Mouse (Mus musculus) forebrain, embryonic 14.5 days (tissue): ENCODE data around the gene Dglucy. TPM values are rescaled to one million over a fixed set of nuclear protein-coding genes. Genes with fewer than 3 reads are reported as not detected.
A peak's percentile ranks its signal among the peaks of the same experiment; 100 is the strongest.

Experiments
- ATAC-seq: fragments of 200-750 bp; cut with Nextera tagmentation; 2 replicates; pipeline ENCODE4 v1.8.0; 2017; ENCODE audit warnings: mild to moderate bottlenecking, moderate library complexity
- DNase-seq: peaks from one replicate; pipeline ENCODE4 v3.0.0-alpha.2; 2015; ENCODE audit warnings: low spot score
- H3K27ac ChIP-seq: fragments of 300-500 bp; sonication (generic); 2 replicates; pipeline ENCODE4 v1.5.1; 2014; ENCODE audit warnings: low read depth, mild to moderate bottlenecking, control low read depth, low read length, moderate library complexity
- H3K27me3 ChIP-seq: fragments of 300-500 bp; sonication (generic); replicated peaks from 2 replicates; pipeline ENCODE4 v1.6.1; 2014; ENCODE audit warnings: low read length, control low read depth, mixed read lengths; ENCODE audit not compliant: control insufficient read depth, insufficient read depth
- H3K36me3 ChIP-seq: fragments of 300-500 bp; sonication (generic); 2 replicates; pipeline ENCODE4 v1.6.1; 2014; ENCODE audit warnings: low read length, control low read depth; ENCODE audit not compliant: control insufficient read depth, insufficient read depth
- H3K4me1 ChIP-seq: fragments of 300-500 bp; sonication (generic); 2 replicates; pipeline ENCODE4 v1.6.1; 2014; ENCODE audit warnings: antibody characterized with exemption, low read length, control low read depth; ENCODE audit not compliant: control insufficient read depth, insufficient read depth
- H3K4me2 ChIP-seq: fragments of 300-500 bp; sonication (generic); 2 replicates; pipeline ENCODE4 v1.6.1; 2014; ENCODE audit warnings: mild to moderate bottlenecking, control low read depth, low read length
- H3K4me3 ChIP-seq: fragments of 300-500 bp; sonication (generic); 2 replicates; pipeline ENCODE4 v1.5.1; 2014; ENCODE audit warnings: low read depth, low read length, control low read depth
- H3K9ac ChIP-seq: fragments of 300-500 bp; sonication (generic); 2 replicates; pipeline ENCODE4 v1.6.1; 2014; ENCODE audit warnings: mild to moderate bottlenecking, low read length, control low read depth, moderate library complexity
- H3K9me3 ChIP-seq: fragments of 300-500 bp; sonication (generic); replicated peaks from 2 replicates; pipeline ENCODE4 v1.6.1; 2016; ENCODE audit warnings: low read length, control low read depth, mixed read lengths; ENCODE audit not compliant: control insufficient read depth
- WGBS: fragments of 180-500 bp; shearing (Covaris S2); extraction: QIAGEN DNeasy Blood & Tissue Kit; methylation state at CpG from one replicate; pipeline ENCODE4 v1.1.7; 2014; 5-methylcytosine and 5-hydroxymethylcytosine counted together
- polyA plus RNA-seq: library from polyadenylated mRNA; unstranded; fragments of >200 nt; fragmentation: Nextera tagmentation; extraction: Ambion mirVana; gene quantifications from 2 replicates; pipeline ENCODE4 v1.2.1, GENCODE M21; 2014

Gene Dglucy
- polyA plus RNA-seq, 1 experiment from 2014 or later: 2.7 TPM

GRCm38 (mm10) chr12:100753716-100754115 lies 25.1 kb upstream of the Dglucy start:
- H3K27me3 ChIP-seq: no peaks in the 10 kb centered on the region
- no peaks in the 10 kb centered on the region for H3K9me3 ChIP-seq
- WGBS: 50% methylated on average over 1 of the region's 1 CpGs

DNA sequence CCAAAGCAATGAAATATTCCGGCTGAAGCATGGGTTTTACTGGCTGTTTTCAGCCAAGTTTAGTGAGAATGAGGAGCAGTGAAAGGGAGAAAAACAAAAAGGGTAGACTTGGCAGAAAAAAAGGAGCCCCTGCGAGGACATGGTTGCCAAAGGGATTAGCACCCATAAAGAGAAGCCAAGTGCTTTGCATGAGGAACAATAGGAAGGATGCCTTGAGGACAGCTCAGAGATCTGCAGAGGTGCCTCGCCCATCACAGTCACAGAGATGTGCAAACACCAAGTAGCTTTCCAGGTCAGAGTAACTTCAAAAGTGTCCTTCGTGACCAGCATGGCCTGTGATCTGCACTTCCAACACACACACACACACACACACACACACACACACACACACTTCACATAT lies 21.4 kb upstream of the Dglucy start:
- H3K36me3 ChIP-seq: no peaks in the 10 kb centered on the region
- H3K4me1 ChIP-seq: no peaks in the 10 kb centered on the region
- no peak overlapping the region for H3K9ac ChIP-seq
- no peaks in the 10 kb centered on the region for H3K27me3 ChIP-seq
- no peak overlapping the region for H3K4me3 ChIP-seq
- no peak overlapping the region for H3K4me2 ChIP-seq
- ATAC-seq (no peak), DNase-seq (peak; percentile 37)
- no peaks in the 10 kb centered on the region for H3K9me3 ChIP-seq
- WGBS: 28% methylated on average over 4 of the region's 4 CpGs
- no peak overlapping the region for H3K27ac ChIP-seq

More at GRCm38 (mm10) chr12:100753716-100754115, 25.1 kb upstream of the Dglucy start:
- Histone ChIP-seq H3K4me3 (no peak overlapping the region), H3K4me2 (no peak overlapping the region), H3K9ac (no peak overlapping the region), H3K4me1 (no peaks in the 10 kb centered on the region), H3K36me3 (no peaks in the 10 kb centered on the region), H3K27ac (no peak overlapping the region)
- DNase-seq: no peak
- no peak for ATAC-seq

- H3K9ac ChIP-seq: no peak overlapping the region
- H3K36me3 ChIP-seq: no peaks in the 10 kb centered on the region
- no peaks in the 10 kb centered on the region for H3K4me1 ChIP-seq
- DNase-seq (peak; percentile 54), ATAC-seq (peak; percentile 70)
- H3K27ac ChIP-seq: peak overlapping the region; percentile 73; the same call in 1 of the 2 replicates
- 48% methylated on average over 11 of the region's 11 CpGs for WGBS
- no peaks in the 10 kb centered on the region for H3K9me3 ChIP-seq
- no peak overlapping the region for H3K4me2 ChIP-seq
- H3K4me3 ChIP-seq: no peak overlapping the region
- no peaks in the 10 kb centered on the region for H3K27me3 ChIP-seq
These were observed 16.0 kb upstream of the Dglucy start for GRCm38 (mm10) chr12:100762663-100763425.

DNA sequence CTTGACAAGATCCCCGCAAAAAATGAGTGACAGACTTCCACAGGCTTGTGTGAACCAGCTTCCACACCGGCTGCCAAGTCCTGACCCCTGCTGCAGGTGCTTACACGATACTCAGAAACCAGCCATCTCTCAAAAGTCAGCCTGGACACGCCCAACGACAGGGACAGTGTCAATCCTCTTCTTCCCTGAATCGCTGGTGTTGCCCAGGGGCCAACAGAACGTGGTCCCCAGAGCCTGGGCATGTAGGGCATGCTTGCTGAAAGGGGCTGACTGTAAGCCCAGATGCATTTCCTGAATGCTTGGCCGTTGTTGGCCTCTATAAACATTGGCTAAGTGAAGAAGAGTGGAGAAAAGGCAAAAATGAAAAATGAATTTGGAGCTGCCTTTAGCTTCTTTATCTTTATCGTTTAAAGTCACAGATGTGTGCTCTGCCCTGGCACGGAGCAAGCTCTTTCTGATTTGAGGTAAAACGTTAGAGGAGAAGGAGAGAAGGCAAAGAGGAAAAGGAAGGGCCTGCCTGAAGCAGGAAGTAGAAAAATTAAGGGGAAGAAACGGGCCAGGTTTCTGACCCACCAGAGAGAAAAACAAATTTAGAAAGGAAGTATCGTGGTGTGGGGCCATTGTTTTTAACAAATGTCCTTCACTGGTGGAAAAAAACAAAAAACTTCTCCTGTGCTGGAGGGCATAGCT lies 14.4 kb upstream of the Dglucy start:
- H3K27me3 ChIP-seq: no peaks in the 10 kb centered on the region
- H3K4me3 ChIP-seq: no peak overlapping the region
- WGBS: 77% methylated on average over 13 of the region's 13 CpGs
- no peaks in the 10 kb centered on the region for H3K4me1 ChIP-seq
- peak overlapping the region; percentile 14; the same call in 1 of the 2 replicates for H3K27ac ChIP-seq
- DNase-seq: no peak
- no peaks in the 10 kb centered on the region for H3K9me3 ChIP-seq
- no peak for ATAC-seq
- no peaks in the 10 kb centered on the region for H3K36me3 ChIP-seq
- no peak overlapping the region for H3K4me2 ChIP-seq
- no peak overlapping the region for H3K9ac ChIP-seq

DNA sequence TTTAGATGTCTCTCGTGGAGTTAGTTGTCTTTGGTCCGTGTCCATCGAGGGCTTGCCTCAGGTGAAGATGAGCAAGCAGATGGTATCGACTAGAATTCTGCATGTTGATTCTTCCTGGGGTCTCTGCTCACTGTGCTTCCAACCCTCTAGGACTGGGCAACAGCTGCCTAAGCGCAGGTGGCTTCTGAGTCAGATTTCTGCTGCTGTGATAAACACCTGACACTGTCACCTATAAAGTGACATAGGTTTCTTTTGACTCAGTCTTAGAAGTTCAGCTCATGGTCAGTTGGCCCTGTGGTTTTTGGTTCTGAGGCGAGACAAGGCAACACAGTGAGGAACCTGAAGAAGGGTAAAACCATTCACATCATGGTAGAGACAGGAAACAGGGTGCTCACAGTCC lies 9.0 kb upstream of the Dglucy start:
- DNase-seq: no peak
- Histone ChIP-seq H3K27me3 (no peaks in the 10 kb centered on the region), H3K9me3 (no peaks in the 10 kb centered on the region), H3K36me3 (no peaks in the 10 kb centered on the region), H3K27ac (no peak overlapping the region), H3K4me3 (no peak overlapping the region), H3K4me1 (peaks cover 4% of the 10 kb centered on the region; the same call in 1 of the 2 replicates), H3K4me2 (no peak overlapping the region), H3K9ac (no peak overlapping the region)
- WGBS: 95% methylated on average over 6 of the region's 6 CpGs
- no peak for ATAC-seq

DNA sequence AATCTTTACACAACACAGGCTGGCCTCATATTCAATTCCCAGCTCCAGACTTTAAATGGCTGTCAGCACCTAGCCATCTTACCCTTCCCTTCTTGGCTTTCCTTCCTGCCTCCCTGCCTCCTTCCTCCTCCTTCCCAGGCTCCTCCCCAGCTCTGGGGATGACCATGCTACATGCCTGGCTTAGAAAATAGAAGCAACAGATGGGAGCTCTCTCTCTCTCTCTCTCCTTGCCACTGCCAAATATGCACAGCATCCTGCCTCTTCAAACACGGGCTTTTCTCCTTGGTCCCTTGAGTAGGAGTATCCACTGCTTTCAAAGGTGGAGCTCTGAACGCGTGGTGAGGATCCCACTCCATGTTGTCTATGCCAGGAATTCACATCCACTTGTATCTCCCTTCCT lies 8.1 kb upstream of the Dglucy start:
- no peak overlapping the region for H3K27ac ChIP-seq
- H3K4me1 ChIP-seq: peaks cover 4% of the 10 kb centered on the region; the same call in 1 of the 2 replicates
- H3K36me3 ChIP-seq: no peaks in the 10 kb centered on the region
- DNase-seq (no peak), ATAC-seq (no peak)
- H3K9me3 ChIP-seq: no peaks in the 10 kb centered on the region
- H3K4me2 ChIP-seq: no peak overlapping the region
- H3K27me3 ChIP-seq: no peaks in the 10 kb centered on the region
- WGBS: 87% methylated on average over 3 of the region's 3 CpGs
- no peak overlapping the region for H3K4me3 ChIP-seq
- no peak overlapping the region for H3K9ac ChIP-seq

DNA sequence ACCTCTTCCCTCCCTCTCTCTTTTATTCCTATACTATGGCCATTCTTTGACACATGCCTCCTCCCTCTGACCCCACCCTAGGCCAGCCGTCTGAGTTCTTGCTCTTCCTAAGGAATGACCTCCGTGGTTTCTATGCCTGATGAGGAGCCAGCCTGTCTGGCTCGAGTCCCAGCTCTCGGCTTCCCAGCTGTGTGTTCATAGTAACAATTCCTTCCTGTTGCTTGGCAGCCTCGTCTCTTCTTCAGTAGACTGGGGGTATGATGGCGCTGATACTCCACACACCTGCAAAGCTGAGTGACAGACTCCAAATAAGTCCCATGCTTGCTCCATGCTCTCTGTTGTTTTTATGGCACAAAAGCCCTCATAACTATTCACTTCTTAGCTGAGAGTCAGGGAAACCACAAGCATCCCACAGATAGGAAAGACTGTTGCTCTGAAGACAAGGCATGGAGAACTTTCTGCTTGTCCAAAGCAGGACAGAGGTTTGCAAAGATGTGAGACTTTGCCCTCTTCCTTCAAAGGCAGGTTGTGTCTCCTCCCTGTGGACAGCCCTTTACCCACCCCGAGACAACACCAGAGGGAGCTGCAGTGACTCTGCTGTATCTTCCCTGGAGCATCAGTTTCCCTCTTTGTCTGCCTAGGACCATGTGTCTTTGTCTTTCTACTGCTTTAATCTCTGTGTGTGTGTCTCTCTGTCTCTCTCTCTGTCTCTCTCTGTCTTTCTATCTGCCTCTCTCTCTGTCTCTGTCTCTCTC lies 6.5 kb upstream of the Dglucy start:
- Histone ChIP-seq H3K4me2 (no peak overlapping the region), H3K27ac (no peak overlapping the region; the same call in 1 of the 2 replicates), H3K4me1 (peaks cover 4% of the 10 kb centered on the region; the same call in 1 of the 2 replicates), H3K4me3 (no peak overlapping the region), H3K36me3 (no peaks in the 10 kb centered on the region), H3K9ac (no peak overlapping the region), H3K27me3 (no peaks in the 10 kb centered on the region), H3K9me3 (no peaks in the 10 kb centered on the region)
- WGBS: 41% methylated on average over 7 of the region's 7 CpGs
- ATAC-seq: peak; percentile 62
- peak; percentile 65 for DNase-seq

DNA sequence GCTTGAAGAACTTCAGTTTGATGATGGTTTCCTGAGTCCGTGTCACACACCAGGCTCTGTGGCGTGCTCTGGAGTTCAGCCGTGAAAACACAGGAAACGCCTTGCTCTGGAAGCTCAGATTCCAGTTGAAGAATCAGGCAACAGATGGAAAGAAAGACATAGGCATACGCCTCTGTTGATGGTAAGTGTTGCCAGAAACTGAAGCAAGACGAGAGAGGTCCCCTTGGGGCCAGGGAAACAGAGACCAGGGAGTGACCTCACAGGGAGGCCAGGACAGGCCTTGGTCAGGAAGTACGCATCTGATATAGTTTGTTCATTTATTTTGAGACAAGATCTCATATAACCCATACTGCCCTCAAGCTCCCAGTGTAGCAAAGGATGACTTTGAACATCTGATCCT lies 4.1 kb upstream of the Dglucy start:
- Histone ChIP-seq H3K9me3 (no peaks in the 10 kb centered on the region), H3K36me3 (no peaks in the 10 kb centered on the region), H3K4me3 (no peak overlapping the region), H3K27ac (no peak overlapping the region), H3K4me1 (peaks cover 17% of the 10 kb centered on the region), H3K4me2 (no peak overlapping the region), H3K27me3 (no peaks in the 10 kb centered on the region), H3K9ac (no peak overlapping the region)
- no peak for ATAC-seq
- no peak for DNase-seq
- WGBS: 84% methylated on average over 7 of the region's 7 CpGs
